Mouse (Mus musculus): ENCODE data around the gene Gm27027. TPM values are rescaled to one million over a fixed set of nuclear protein-coding genes. Genes with fewer than 3 reads are reported as not detected.

The Gm27027 gene
- not detected for polyA plus RNA-seq (2014; fragmentation: Illumina TruSeq; extraction: RNeasy Lipid Tissue Mini Kit (QIAGEN cat#74804); ENCODE audit: low read depth, low replicate concordance)

DNA sequence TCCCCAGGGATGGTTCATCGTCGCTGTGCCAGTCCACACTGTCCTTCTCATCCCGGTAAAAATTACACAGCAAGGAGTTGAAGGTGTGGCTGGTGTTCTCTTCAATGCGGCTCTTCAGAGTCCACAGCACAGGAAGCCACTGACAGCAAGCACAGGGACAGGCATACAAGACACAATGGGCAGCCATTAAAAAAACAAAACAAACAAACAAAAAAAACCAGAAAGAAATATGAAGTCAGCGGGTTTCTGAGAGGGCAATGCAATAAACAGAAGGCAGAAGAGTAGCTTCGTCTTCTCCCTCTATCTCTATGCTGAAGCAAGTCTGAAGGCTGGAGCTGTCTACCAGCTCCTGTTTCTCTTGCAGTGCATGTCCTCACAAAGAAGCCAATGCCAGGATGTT lies at the start of gene Gm27027:
Gm27027 (minus strand) TSS at position 101 of the 400 bp plus-strand sequence.

DNA sequence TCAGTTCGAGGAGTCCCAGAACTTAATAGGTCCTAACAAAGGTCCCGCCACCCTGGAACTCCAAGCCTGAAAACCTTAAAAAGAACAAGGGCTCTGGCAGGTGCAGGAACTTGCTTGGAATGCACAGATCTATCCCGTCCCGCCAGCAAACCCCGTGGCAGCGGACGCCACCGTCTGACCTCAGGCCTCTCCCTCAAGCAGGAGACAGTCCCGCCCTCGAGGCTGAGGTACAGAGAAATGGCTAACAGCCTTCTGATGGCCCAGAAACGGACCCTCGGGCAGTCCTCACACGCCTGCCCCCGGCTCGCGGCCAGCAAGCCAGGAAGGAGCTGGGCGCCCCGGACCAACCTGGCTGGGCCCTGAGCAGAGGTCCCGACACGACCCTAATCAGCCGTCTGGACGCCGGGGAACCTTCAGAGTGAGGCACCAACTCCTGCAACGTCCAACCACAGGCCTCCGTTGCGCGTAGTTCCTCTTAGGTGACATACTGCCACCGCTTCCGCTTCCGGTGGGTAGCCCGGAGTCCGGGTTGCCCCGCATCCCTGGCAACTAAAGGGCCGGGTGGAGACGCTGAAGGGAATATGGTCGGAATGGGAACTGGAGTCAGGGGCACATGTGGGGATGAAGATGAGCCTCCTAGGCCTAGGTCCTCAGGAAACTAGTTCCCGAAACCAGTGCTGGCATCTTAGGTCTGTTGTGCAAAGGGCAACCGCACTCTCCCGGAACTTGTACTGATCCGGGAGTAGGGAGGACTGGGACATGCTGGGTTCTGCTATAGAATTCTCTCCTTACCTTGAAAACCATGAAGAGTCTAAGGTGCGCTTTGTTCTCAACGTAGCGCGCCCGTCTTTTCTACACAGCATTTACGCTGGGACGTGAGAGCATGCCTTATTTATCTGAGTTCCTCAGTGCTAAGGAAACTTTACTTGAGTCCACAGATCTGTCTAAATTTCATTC lies 14.5 kb upstream of the Gm27027 start, which contains the start of gene Alkbh3:
Alkbh3 (minus strand) TSS at position 473 of the 957 bp plus-strand sequence.

DNA sequence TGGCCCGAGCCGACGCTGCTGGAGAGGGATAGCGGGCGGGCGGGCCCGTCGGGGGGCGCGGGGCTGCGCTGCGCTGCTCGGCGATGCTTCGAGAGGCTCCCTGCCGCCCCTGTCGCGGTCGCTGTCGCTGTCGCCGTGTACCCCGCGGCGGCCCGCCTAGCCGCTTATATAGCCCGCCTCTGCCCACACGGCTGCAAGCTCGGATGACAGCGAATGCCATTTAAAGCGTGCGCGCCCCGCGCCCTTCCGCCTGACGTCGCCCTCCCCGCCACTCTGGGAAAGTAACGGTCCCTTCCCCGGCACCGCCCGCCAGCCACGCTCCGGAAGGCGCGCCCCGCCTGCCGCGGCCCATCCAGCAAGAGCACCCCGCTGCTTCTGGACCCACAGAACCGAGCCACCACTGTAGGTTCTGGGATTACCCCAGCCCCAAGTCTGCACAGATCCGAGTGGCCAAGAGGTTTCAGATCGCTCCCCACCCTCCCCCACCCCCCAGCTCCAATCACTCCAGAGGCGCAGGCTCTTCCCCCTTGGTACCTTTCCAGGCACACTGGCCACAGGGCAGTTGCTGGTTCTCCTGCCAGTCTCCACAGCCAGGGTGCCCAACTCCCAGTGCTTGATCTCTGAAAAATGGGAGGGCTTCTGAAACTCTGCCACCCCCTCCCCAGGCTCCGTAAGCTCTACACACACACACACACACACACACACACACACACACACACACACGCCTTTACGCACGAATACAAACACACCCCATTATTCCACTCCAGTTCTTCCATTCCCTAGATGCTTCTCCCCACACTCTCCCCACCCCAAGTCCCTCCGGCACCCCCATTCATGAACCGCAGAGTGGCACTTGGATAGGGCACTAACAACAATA lies 39.0 kb downstream of the Gm27027 start, which contains the start of gene Gm13889:
Gm13889 (minus strand) TSS at position 294 of the 877 bp plus-strand sequence.

Other genes with a start within 250 kb of the Gm27027 start
- 12.0 TPM for gene Ext2, start 173.8 kb downstream of the Gm27027 start, polyA plus RNA-seq (2014; fragmentation: Illumina TruSeq; extraction: RNeasy Lipid Tissue Mini Kit (QIAGEN cat#74804); ENCODE audit: low read depth, low replicate concordance)
- 1.4 TPM for gene Accs, start 146.4 kb downstream of the Gm27027 start, polyA plus RNA-seq (2014; fragmentation: Illumina TruSeq; extraction: RNeasy Lipid Tissue Mini Kit (QIAGEN cat#74804); ENCODE audit: low read depth, low replicate concordance)
- gene Accsl, start 127.2 kb downstream of the Gm27027 start, polyA plus RNA-seq (2014; fragmentation: Illumina TruSeq; extraction: RNeasy Lipid Tissue Mini Kit (QIAGEN cat#74804); ENCODE audit: low read depth, low replicate concordance): not detected
- not detected for gene Gm13889, start 39.2 kb downstream of the Gm27027 start, polyA plus RNA-seq (2014; fragmentation: Illumina TruSeq; extraction: RNeasy Lipid Tissue Mini Kit (QIAGEN cat#74804); ENCODE audit: low read depth, low replicate concordance)
- gene Alkbh3, start 14.5 kb upstream of the Gm27027 start, polyA plus RNA-seq (2014; fragmentation: Illumina TruSeq; extraction: RNeasy Lipid Tissue Mini Kit (QIAGEN cat#74804); ENCODE audit: low read depth, low replicate concordance): 15.6 TPM
- gene Hsd17b12, start 161.6 kb upstream of the Gm27027 start, polyA plus RNA-seq (2014; fragmentation: Illumina TruSeq; extraction: RNeasy Lipid Tissue Mini Kit (QIAGEN cat#74804); ENCODE audit: low read depth, low replicate concordance): 369 TPM

Data from liver, adult 10 weeks (tissue).